Mouse (Mus musculus): ENCODE measurements around the gene Lypd1.

Lypd1 gene

DNA sequence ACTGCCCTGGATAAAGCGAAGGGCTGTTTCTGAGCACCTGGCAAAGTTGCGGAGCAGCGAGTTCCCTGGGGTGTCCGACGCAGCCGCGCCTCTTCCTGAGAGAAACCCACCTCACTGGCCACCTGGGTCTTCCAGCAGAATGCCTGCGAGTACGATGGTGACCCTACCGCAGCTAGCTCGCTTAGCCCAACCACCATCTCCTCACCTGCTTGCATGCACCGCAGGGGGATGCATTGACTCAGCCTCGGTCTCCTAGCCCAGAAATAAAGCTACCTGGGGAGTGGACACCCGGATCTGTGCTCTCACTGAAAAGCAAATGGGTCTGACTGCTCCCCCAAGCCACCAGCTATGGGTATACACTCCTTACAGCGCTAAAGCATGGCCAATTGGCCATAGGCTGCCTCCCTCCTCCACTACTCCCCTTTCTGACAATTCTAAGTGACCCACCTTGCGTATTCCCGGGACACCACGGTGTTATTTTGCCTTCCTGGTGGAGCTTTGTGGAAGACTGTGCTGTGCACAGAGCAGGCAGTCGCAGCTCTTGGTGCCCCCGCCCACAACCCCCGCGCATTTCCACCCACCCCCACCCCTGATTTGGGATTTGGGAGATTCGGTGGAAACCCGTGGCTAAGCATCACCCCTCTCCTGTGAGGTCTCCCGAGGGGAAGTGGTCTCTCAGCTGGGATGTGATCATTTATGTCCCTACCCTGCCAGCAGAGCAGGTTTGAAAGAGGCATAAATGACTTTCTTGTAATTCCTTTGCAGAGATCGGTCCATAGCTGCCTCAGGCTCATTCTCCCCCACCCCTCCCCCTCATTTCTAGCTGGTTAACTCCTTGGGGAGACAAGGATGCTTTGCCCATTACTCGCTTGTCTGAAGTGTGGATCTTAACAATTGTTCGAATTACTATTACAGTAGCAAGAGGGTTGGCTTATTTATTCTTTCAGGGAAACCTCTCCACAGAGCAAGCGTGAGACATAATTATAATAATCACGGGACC lies at the start of gene Lypd1:
Gene Lypd1, minus strand, starts transcription at position 501 of the 1,000 bp plus-strand sequence.
- in situ Hi-C loops (cut with MboI), result no loop called here

DNA sequence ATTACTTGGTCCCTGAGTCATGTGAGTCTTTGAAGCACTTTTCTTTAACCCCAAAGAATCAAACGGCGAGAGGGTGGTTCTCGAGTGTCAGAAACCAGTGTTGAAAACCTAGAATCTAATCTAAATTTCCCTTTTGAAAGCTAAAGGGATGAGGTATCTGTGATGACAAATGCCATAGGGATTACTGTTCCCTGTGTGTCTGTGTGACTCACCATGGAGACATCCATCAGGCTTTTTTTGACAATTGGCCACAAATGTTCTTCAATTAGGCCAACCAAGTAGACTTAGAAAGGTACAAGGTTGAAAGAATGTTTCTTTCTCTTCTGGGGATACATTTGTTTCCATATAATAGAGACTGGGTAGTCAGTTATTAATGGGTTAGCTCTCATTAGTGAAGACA lies 38.1 kb upstream of the Lypd1 start:
- in situ Hi-C loops (cut with MboI), result no loop called here

DNA sequence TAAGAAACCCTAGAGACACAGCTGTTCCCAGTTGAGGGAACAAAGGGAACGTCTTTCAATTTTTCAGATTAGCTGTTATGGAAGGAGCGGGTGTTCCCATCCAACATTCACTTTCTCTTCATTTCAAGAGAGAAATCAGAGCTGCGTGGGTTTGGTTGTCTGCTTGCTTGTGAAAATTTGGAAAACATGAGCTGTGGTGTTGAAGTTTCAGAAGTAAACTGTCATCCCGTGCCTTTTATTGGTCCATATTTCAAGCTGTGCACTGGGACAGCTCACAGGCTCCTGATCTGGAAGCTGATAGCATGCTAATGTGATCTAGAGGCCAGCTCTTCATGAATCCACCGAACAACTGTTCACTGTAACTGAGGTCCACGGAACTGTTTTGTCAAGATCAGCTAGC lies 36.2 kb upstream of the Lypd1 start:
- in situ Hi-C loops (cut with MboI), result no loop called here

DNA sequence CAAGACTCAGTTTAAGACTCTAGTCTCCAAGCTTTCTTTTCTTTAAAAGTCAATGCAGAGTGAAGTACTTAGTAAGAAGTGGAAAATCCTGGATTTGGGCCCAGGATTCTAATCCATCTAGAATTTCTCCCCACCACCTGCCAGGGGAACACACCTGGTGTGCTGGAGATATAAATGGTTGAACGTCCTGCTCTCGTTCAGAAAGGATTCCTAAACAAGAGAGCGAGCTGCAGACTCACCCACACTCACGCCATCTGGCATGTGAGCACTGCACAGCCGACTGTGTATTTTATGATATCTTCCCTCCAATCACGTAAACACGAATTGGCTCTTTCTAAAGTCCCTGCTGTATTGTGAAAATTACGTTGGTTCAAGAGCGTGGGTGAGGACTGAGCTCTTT lies 32.2 kb upstream of the Lypd1 start:
- in situ Hi-C loops (cut with MboI), result no loop called here

DNA sequence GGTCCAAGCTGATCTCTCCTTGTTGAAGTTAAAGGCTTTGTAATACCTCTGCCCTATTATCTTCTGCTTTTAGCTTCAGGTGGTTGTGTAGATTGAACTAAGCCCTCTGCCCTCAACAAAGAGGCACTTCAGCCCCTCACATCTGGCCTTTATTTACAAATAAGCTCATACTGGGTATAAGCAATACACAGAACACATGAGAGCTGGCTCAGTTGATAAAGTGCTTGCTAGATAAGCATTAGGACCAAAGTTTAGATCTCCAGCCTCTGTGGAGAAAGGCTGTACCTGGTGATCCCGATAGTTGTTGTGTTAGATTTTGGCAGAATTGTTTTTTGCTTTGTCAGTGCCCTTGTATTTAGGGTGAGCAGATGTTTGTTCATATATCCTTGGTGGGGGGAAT lies 30.4 kb upstream of the Lypd1 start:
- in situ Hi-C loops (cut with MboI), result no loop called here

DNA sequence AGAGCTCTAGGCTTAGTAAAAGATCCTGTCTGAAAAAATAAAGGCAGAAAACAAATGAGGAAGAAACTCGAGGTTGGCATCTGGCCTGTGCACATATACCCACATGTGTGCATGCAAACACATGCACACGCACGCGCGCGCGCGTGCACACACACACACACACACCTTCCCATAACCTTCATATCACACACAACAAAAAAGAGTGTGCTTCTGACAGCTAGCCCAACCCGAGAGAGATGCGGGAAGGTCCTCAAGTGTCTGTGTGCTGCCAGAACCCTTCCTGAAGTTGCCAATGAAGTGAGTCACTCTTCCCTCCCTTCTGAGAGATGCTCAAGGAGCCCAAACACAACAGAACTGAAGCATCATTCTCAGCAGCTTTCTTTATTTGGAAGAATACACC lies 12.6 kb upstream of the Lypd1 start:
- in situ Hi-C loops (cut with MboI), result no loop called here

DNA sequence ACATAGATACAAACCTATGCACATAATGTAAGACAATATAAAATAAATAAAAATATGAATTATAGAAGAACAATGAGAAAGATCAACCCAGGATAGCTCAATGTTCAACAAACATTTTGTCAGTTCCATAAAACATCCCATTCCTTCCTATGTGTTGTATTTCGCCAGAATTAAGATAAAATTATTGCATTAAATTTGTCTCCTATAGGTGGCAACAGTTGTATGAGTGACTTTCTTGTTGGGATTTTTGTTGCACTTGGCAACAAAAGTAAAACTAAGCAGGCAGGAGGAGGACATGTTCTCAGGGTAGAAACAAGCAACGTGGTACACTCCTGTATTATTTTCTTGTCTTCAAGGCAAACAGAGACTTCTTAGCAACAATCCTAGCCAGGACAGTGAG lies 10.2 kb upstream of the Lypd1 start:
- in situ Hi-C loops (cut with MboI), result no loop called here

DNA sequence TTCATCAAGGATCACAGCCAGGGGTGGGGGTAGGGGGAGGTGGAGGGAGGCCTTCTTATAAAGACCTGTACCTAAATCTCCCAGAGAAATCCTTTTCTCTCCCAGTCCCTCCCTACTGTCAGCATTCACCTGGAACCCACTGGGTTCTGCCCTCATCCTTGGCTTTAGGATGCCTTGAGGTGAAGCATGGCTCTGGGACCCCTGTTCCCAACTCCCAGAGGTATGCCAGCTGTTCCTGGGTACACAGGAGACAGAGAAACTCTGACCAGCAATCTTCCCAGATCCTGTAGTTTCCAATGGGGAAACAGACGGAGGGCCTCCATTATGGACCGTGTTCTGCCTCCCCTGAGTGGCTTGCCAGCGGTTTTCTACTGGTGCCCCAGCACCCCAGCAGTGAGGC lies 7.8 kb upstream of the Lypd1 start:
- in situ Hi-C loops (cut with MboI), result no loop called here

DNA sequence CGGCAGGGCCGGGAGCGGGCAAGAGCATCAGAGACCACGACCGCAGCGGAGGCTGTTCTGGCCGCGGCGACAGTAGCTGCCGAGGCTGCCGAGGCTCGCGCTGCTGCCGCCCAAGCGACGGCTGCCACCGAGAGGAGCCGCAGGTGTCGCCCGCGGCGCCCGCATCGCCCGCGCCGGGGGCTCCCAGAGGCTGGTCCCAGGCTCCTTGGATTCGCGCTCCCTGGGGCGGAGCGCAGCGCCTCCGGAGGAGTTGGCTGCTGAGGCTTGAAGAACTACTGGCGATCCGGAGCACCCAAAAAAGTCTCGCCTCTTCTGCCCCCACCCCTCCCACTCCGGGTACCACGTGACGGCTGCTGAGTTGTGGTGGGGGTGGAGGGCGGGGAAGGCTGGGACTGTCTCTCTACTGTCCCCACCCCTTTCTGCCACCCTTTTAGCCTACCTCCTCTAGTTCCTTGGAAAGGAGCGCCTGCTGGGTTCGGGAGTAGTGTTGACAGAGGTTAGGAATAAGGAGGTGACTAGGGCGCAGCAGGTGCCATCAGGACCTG lies 928 bp downstream of the Lypd1 start:
- in situ Hi-C loops (cut with MboI), result no loop called here

DNA sequence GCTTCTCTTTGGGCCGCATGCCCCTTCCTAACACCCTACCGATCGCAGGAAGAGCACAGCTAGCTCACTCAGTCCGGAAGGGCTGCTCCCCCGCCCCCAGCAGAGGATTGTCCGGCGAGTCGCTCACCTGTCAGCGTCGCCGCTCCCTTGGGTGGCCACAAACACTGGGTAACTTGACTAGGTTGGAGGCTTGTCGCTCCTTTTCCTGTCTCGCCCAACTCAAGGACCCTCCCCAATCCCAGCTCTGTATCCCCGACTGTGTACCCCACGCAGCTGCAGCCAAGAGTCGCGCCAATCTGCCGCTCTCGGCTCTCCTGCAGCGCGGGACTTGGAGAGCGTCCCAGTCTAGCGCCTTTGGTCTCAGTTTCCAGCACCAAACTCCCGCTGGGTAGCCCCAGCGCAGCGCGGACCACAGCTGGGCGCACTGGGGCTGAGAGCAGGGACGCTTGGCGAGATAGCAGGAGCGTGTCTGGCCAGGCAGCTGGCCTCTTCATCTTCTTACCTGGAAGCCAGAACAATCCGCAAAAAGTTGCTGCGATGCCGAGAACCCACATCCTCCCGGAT lies 1.5 kb downstream of the Lypd1 start:
- in situ Hi-C loops (cut with MboI), result no loop called here

DNA sequence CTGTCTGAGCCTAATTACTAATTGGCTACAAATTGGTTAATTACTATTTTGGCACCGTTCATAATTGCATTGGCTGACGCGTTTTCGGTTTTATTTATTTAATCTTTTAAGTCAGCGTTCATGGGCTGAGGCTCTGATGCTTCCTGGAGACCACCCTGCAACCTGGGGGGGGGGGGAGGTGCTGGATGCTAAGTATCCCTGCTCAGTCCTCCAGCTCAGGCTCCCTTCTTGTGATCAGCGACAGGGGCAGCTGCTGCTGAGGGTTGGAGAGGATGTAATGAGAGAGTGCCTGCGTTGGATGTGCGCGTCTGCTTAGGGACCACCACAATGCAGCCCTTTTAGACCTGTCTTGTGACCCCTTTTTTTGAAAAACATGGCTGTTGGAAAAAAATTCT lies 2.0 kb downstream of the Lypd1 start:
- in situ Hi-C loops (cut with MboI), result no loop called here

DNA sequence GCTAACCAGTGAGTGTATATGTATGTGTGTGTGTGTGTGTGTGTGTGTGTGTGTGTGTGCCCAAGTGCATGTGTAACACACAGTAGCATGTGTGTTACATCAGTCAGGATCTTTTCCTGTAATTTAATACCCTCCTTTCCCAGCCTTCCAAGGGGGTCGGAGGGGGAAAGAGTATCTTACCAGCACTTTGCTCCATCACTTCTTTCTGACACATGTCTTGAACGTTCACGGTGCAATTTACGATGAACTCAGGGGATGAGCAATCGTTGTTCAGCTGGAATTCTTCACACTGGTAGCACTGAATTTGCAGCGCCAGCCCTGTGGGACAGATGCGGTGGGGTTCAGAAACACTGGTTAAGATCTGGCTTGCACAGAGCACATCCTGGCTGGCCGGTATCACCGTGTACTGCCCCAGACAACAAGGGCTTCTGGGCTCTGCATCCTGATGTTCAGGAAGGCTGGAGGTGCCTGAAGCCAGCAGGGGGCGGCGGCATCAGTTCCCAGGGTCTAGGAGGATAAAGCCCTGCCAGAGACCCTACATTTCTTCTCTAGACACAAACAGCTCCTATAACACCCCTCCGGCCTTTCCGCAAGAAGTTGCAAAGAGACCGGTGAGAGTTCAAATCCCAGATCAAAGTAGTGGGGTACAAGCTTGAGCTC lies 2.6 kb downstream of the Lypd1 start:
- in situ Hi-C loops (cut with MboI), result no loop called here

DNA sequence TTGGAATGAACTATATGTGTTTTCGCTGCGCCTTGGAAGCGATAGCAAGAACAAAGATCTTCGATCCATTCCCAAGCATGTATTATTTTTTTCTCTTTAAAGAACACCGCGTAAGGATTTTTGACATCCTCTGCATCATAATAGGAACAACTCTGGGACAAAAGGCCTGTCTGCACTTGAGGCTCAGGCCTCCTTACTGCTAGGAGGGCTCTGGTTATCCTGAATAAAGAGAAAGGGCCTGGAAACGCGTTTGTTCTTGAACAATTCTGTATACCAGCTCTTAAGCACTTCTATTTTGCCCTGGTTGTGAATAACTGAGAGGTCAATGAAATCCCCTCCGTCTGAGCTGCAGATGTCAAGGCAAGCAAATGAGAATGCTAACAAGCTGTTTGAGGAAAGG lies 19.7 kb downstream of the Lypd1 start:
- in situ Hi-C loops (cut with MboI), result no loop called here

DNA sequence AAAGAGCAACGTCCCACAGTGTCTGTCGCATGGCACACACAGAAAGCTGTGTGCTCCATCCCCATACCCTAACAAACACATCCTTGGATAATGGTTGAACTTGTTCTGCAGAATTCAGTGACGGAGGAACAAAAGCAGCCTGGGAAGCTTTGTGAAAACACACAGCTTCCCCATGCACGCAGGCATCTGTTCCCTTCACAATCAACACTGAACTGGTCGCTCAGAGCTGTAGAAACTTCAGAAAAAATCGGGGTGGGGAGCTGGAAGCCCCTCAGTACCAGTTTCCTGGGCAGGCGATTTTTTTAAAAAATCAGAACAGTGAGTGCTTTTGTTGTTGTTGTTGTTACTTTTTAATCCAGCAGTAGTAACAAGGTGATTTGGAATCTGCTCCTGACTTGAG lies 42.8 kb downstream of the Lypd1 start:
- in situ Hi-C loops (cut with MboI), result no loop called here

DNA sequence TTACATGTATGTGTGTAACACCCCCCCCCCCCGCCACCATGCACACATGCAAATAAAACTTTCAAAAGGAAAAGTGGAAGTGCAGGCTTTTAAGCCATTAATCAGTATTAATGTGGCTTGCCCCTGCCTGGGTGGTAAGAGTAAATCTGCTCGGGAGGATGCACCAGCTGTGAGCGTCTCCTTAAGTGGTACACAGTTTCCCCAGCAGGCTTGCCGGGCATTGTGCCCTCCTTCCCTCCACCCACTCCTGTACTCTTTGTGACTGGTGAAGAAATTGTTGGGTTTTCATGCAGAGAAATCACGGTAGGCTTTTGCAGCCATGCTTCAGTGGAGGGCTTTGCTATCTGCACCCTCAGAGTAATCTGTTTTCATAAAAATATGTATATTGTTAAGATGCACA lies 54.3 kb downstream of the Lypd1 start:
- in situ Hi-C loops (cut with MboI), result no loop called here

DNA sequence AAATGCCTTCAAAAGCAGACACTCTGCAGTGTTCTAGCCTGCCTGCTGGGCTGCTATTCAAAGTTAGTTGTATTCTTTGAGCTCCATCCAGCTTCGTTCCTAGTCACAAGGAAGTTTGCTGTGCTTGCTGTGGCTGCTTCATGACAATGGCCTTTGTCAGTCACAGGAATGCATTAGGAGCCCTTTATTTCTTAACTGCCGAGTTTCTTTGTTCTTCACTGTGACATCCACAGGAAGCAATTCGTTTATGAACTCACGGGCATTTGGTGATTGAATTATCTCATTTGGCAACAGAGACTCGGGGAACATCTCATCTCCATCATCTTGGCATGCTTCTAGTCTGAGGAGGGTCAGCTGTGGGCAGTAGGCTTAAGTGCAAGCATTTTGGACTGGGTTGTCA lies 58.3 kb downstream of the Lypd1 start:
- in situ Hi-C loops (cut with MboI), result no loop called here

DNA sequence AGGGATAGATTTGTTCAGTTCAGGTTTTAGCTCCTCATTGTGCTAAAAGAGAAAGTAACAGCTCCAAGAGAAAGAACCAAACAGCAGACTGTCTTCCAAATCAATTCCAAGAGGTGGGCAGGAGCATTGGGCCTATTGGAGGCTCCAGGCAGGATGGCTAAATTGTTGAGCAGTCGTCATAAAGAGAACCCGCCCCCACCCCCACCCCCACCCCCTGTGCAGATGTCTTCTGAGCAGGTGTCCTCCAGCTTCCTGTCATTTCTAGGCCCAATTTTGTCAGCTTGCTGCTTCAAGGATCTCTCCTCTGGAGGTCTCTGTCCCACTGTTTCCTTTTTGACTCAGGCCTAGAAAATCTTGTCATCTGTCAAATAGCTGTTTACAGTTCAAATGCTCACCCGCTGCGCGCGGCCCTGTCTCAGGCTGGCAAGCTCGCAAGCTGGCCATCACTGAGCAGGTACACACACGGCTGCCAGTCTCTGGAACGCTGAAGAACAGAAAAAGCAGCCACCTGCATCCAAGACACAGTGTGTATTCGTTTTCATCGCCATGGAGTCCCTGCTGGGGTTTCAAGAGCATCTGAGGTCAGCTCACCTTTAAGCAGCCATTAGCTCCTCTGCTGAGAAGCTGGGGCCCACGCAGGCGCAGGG lies 73.0 kb downstream of the Lypd1 start:
- in situ Hi-C loops (cut with MboI), result no loop called here

DNA sequence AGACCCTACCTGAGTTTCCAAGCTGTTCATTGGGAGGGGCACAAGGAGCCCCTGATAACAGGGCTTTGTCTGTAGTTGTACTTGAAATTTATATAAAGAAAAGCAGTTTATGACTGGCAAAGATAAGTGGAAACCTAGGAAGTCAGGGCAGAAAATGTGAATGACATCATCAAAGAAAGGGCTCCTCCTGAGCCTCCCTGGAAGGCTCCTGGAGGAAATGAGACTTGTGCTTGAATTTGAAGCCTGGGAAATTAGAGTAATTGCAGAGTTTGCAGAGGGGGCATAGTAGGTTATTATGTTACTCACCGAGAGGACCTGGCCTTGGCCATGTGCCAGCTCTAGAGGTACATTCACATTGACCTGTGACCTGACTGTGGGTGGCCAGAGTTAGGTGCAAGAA lies 75.4 kb downstream of the Lypd1 start:
- in situ Hi-C loops (cut with MboI), result no loop called here

DNA sequence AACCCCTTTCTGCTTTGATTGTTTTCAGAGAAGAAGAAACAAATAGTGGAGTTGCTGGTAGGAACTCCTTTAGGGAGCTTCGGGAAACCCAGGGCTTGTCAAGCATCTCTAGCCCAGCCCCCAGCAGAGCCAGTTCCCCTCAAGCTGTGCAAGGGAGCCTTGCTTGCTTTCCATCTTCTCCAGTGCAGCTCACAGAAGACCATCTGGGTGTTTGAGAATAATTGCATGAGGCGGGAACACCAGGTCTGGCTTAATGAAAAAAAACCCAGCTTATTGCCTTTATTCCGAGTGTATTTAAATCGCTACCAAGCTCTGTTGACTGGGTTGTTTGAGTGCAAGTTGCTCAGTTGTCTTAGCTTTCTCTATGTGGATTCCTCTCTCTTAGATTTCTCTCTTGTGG lies 89.3 kb downstream of the Lypd1 start:
- in situ Hi-C loops (cut with MboI), result no loop called here

DNA sequence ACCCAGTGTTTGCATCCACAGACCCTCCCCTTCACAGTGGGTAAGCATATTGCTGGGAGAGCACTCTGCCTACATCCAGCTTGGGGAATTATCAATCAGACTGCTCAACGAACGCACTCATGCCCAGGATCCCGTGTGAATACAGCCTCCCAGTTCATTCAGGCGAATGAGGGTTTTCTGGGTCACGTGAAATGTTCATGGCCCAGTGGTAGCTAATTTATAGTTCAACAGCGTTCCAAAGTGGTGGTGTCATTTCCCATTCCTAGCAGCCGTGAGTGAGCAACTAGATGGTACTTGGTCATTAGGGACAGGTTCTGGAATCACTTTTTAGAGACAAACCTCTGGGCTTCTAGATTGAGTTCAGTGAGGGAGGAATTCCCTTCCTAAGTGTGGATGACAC lies 91.8 kb downstream of the Lypd1 start:
- in situ Hi-C loops (cut with MboI), result no loop called here

All from mature B cell (primary cell).